Mouse (Mus musculus): Measurements from ENCODE around the gene Unk.

Gene Unk

DNA sequence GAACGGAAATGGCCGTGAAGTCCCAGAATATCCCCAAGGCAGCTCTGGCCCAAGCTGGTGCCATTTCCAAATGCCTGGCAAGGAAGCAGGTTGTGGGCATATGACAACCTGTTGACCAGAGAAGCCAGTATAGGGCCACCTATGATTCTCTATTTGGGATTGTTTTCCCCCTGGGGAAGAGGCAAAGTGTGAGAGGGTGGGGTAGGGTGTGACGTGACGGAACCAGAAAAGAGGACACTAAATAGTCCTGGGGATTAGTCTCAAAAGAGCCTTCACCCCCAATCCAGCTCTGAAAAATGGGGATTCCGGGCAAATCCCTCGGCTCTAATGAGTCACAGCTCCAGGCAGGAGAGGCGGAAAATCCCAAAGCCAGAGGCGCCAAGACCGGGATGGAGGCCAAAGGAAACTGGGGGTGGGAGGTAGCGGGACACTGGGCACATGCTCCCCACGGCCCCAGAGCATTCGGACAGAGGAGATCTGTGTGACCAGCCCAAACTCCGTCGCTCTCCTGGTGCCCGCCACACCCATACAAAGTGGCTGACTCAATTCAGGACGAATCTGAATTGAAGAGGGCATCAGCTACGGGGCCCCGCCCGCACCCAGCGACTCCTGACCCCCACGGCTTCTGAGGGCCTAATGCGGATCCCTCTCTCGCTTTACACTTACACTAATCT lies 78.5 kb downstream of the Unk start:
- DNase-seq (ENCODE audit: low read depth) = no peak

DNA sequence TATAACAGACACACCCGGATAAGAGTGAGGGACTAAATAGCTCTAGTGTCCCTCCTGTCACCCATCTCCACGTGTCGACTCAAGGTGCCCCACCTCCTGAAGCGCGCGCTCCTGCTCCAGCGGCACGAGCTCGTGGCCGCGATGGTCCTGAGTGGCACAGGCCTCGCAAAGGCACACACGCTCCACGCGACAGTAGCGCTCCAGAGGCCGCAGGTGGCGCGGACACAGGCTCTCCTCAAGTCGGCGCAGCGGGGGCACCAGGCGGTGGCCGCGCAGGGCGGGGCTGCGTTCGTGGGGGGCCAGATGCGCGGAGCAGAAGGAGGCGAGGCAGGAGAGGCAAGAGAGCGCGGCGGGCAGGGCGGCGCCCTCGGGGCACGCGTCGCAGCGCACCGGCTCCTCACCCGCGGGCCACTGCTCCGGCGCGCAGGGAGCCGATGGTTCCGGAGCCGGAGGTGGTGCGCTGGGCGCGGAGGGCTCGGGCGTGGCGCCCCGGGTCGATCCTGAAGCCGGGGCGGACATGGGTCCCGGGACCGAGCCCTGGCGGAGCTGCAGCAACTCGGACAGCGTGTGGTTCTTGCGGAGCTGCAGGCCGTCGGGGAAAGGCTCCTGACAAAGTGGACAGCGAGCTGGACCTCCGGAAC lies 79.4 kb downstream of the Unk start:
- DNase-seq (ENCODE audit: low read depth) = no peak

DNA sequence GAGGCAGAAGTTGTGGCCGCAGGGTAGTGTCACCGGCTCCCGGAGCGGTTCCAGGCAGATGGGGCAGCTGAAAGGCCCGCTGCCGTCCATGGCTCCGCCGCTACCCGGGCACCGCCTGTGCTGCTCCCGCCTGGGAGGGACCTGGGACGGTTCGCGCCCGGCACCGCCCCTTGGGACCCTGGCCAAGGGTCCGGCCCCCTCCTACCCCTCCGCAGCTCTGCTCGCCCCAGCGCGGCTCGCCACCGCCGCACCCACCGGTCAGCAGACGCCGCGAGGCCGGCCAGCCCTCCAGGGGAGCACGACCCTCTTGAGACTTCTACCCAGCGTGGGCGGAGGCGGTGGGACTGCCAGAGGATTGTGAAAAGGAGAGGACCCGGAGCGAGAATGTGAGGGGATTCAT lies 80.0 kb downstream of the Unk start:
- DNase-seq (ENCODE audit: low read depth) = no peak

DNA sequence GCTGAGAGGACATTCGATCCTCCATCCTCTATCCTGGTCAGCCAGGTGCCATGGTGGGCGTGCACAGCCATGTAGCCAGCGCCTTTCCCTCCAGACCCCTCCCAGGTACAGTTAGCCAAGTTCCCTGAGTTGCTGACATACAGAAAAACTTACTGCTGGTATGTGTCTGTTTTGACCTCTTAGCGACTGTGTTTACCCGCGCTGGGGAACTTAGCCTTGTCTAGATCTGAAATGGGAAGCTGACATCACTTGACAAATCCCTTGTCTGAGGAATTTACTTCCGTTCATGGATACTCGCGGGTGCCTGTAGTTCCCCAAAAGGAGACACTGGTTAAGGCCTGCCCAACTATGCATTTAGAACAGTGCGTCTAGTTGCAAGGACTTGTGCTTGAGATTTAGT lies 80.4 kb downstream of the Unk start:
- DNase-seq (ENCODE audit: low read depth) = no peak

All from c-Kit-positive CD71-positive TER-119-negative erythroid progenitor cells, embryonic 14.5 days (primary cell).